In genomic region chr11:6999329-6999728, GRCm38 (mm10) we compare ENCODE assay signal across 34 mouse cellular contexts.
A peak's percentile ranks its signal among the peaks of the same experiment; 100 is the strongest.
DNase-seq lines count a peak whose midpoint lies in the region; ATAC-seq lines count a peak whose summit lies in the region.
"Had no signal": no experiment of that assay in that cellular context is flagged by ENCODE, and none has a peak within 500 bp of the region (broad histone marks: within the 10 kb centered on the region; RNA-seq: fewer than 3 reads in every experiment).

No protein-coding gene starts in this region.

- no peaks in the 10 kb centered on the region for H3K9me3 ChIP-seq in kidney, embryonic 15.5 days (replicated peaks)
- no peaks in the 10 kb centered on the region for H3K9me3 ChIP-seq in liver, embryonic 11.5 days (ENCODE audit: control insufficient read depth, low read length)
- H3K9me3 ChIP-seq: embryonic facial prominence, embryonic 10.5 days; embryonic facial prominence, embryonic 15.5 days; forebrain, embryonic 13.5 days; G1E; heart, embryonic 13.5 days; hindbrain, embryonic 10.5 days; intestine, embryonic 15.5 days; limb, embryonic 15.5 days; neural tube, embryonic 13.5 days; stomach, embryonic 15.5 days had no signal

- peak; percentile 89 for ATAC-seq in frontal cortex, adult (ENCODE audit: low TSS enrichment)
- ATAC-seq in kidney, embryonic 15.5 days (replicated peaks; ENCODE audit: low FRiP score): no peak
- no peak for ATAC-seq in liver, embryonic 11.5 days (replicated peaks; ENCODE audit: low FRiP score)
- ATAC-seq: forebrain, embryonic 13.5 days; hindbrain, postnatal 0 days; intestine, embryonic 15.5 days; midbrain, embryonic 13.5 days had no signal

- no peaks in the 10 kb centered on the region for H3K27me3 ChIP-seq in kidney, embryonic 15.5 days
- no peaks in the 10 kb centered on the region for H3K27me3 ChIP-seq in liver, embryonic 11.5 days (replicated peaks; ENCODE audit: control insufficient read depth, insufficient read depth, low read length)
- H3K27me3 ChIP-seq: embryonic facial prominence, embryonic 15.5 days; forebrain, embryonic 13.5 days; heart, embryonic 13.5 days; intestine, embryonic 15.5 days; limb, embryonic 15.5 days; neural tube, embryonic 13.5 days; stomach, embryonic 15.5 days had no signal

- H3K9ac ChIP-seq in kidney, embryonic 15.5 days: no peak overlapping the region
- no peak overlapping the region for H3K9ac ChIP-seq in liver, embryonic 11.5 days (ENCODE audit: low read depth, low read length)
- H3K9ac ChIP-seq: embryonic facial prominence, embryonic 15.5 days; forebrain, embryonic 13.5 days; heart, embryonic 13.5 days; intestine, embryonic 15.5 days; limb, embryonic 15.5 days; liver, embryonic 14.5 days; midbrain, embryonic 13.5 days; neural tube, embryonic 13.5 days; stomach, embryonic 15.5 days had no signal

- H3K4me1 ChIP-seq in kidney, embryonic 15.5 days: peaks cover 27% of the 10 kb centered on the region
- H3K4me1 ChIP-seq in liver, embryonic 11.5 days (replicated peaks; ENCODE audit: control insufficient read depth, insufficient read depth, low read length): no peaks in the 10 kb centered on the region
- H3K4me1 ChIP-seq: embryonic facial prominence, embryonic 15.5 days; forebrain, embryonic 13.5 days; hindbrain, embryonic 10.5 days; limb, embryonic 15.5 days; midbrain, embryonic 13.5 days; neural tube, embryonic 13.5 days; stomach, embryonic 15.5 days had no signal

- no peaks in the 10 kb centered on the region for H3K36me3 ChIP-seq in kidney, embryonic 15.5 days
- H3K36me3 ChIP-seq in liver, embryonic 11.5 days (ENCODE audit: control insufficient read depth, insufficient read depth, low read length): no peaks in the 10 kb centered on the region
- H3K36me3 ChIP-seq: embryonic facial prominence, embryonic 10.5 days; embryonic facial prominence, embryonic 15.5 days; G1E; heart, embryonic 13.5 days; hindbrain, embryonic 10.5 days; intestine, embryonic 15.5 days; limb, embryonic 15.5 days; midbrain, embryonic 13.5 days; neural tube, embryonic 13.5 days; stomach, embryonic 15.5 days had no signal

- H3K4me2 ChIP-seq in kidney, embryonic 15.5 days: no peak overlapping the region
- no peak overlapping the region for H3K4me2 ChIP-seq in liver, embryonic 11.5 days
- H3K4me2 ChIP-seq: embryonic facial prominence, embryonic 15.5 days; forebrain, embryonic 13.5 days; heart, embryonic 13.5 days; intestine, embryonic 15.5 days; limb, embryonic 15.5 days; midbrain, embryonic 13.5 days; neural tube, embryonic 13.5 days; stomach, embryonic 15.5 days had no signal

- no peak for DNase-seq in frontal cortex, postnatal 14 days (ENCODE audit: low spot score in 2 of 2)
- DNase-seq in kidney, adult 11 months: no peak
- DNase-seq in left cerebral cortex, postnatal 14 days (ENCODE audit: low spot score in 2 of 2): peak; percentile 13 to 38
- DNase-seq in left cerebral cortex, postnatal 10 days (ENCODE audit: extremely low spot score in 1 of 2, low spot score in 2 of 2): no peak
- no peak for DNase-seq in liver, embryonic 11.5 days (ENCODE audit: low spot score)
- DNase-seq: adrenal gland, adult 8-10 months; cerebellum, adult 8-10 months; cerebellum, postnatal 25 days; gastrocnemius, postnatal 25 days; heart, adult 18-20 months; heart, postnatal 10 days; kidney, postnatal 4 days; left cerebral cortex, postnatal 4 days; lung, adult 2 months; lung, postnatal 10 days; thymus, adult 18-20 months; thymus, postnatal 25 days had no signal

- intact Hi-C loops in left cerebral cortex, postnatal 14 days (cut with DNase I): no loop called here
- intact Hi-C loops in left cerebral cortex, postnatal 10 days (cut with DNase I): no loop called here

- no peak overlapping the region for H3K4me3 ChIP-seq in kidney, embryonic 15.5 days (replicated peaks)
- no peak overlapping the region for H3K4me3 ChIP-seq in liver, embryonic 11.5 days (ENCODE audit: low read depth, low read length)
- H3K4me3 ChIP-seq: embryonic facial prominence, embryonic 10.5 days; embryonic facial prominence, embryonic 15.5 days; forebrain, embryonic 13.5 days; heart, embryonic 13.5 days; hindbrain, embryonic 10.5 days; intestine, embryonic 15.5 days; left cerebral cortex, adult 2 months; limb, embryonic 15.5 days; midbrain, embryonic 13.5 days; neural tube, embryonic 13.5 days; stomach, embryonic 15.5 days had no signal

- 0 out of 2 replicates have a peak overlapping the region, but pooled peaks have one; percentile 10 for H3K27ac ChIP-seq in kidney, embryonic 15.5 days
- H3K27ac ChIP-seq in liver, embryonic 11.5 days (ENCODE audit: low read depth, low read length): no peak overlapping the region
- H3K27ac ChIP-seq: embryonic facial prominence, embryonic 10.5 days; embryonic facial prominence, embryonic 15.5 days; forebrain, embryonic 13.5 days; heart, embryonic 13.5 days; hindbrain, embryonic 10.5 days; hindbrain, postnatal 0 days; intestine, embryonic 15.5 days; left cerebral cortex, adult 2 months; limb, embryonic 15.5 days; liver, embryonic 14.5 days; macrophage; midbrain, embryonic 13.5 days; neural tube, embryonic 13.5 days; stomach, embryonic 15.5 days had no signal

Comparison
In these comparisons a context has a peak if more than half of its experiments do, and no peak if none do; other contexts are left out.
1. DNase-seq: peak in left cerebral cortex, postnatal 14 days (2 of 2); none in frontal cortex, postnatal 14 days (0 of 2), kidney, adult 11 months (single experiment), left cerebral cortex, postnatal 10 days (0 of 2) and liver, embryonic 11.5 days (single experiment).